Mouse (Mus musculus): ENCODE data around the gene Cygb. TPM values are rescaled to one million over a fixed set of nuclear protein-coding genes. Genes with fewer than 3 reads are reported as not detected.
A peak's percentile ranks its signal among the peaks of the same experiment; 100 is the strongest.

Gene Cygb
- total RNA-seq, 1 experiment from 2014 or later: 0.58 TPM

GRCm38 (mm10) chr11:116659027-116659621 is 5.0 kb upstream of the Cygb start:
- ATAC-seq (ENCODE audit: extremely low read depth, insufficient number of reproducible peaks, low FRiP score, poor library complexity, severe bottlenecking): no peak

- no peak for ATAC-seq (ENCODE audit: extremely low read depth, insufficient number of reproducible peaks, low FRiP score, poor library complexity, severe bottlenecking)
Measured at GRCm38 (mm10) chr11:116658238-116658637, 4.1 kb upstream of the Cygb start.

GRCm38 (mm10) chr11:116657311-116658223 is 3.5 kb upstream of the Cygb start:
- peak; percentile 21; the same call in 1 of the 2 replicates for ATAC-seq (ENCODE audit: extremely low read depth, insufficient number of reproducible peaks, low FRiP score, poor library complexity, severe bottlenecking)

GRCm38 (mm10) chr11:116656348-116657191 is 2.5 kb upstream of the Cygb start:
- ATAC-seq (ENCODE audit: extremely low read depth, insufficient number of reproducible peaks, low FRiP score, poor library complexity, severe bottlenecking): no peak

- ATAC-seq (ENCODE audit: extremely low read depth, insufficient number of reproducible peaks, low FRiP score, poor library complexity, severe bottlenecking): no peak
Measured at GRCm38 (mm10) chr11:116653709-116654221, 348 bp downstream of the Cygb start.

- ATAC-seq (ENCODE audit: extremely low read depth, insufficient number of reproducible peaks, low FRiP score, poor library complexity, severe bottlenecking): no peak
Measured at GRCm38 (mm10) chr11:116653234-116653633, 879 bp downstream of the Cygb start, which contains the start of gene Prcd. Gene Prcd, plus strand, starts transcription at chr11:116653534.

GRCm38 (mm10) chr11:116652330-116653098 is 1.6 kb downstream of the Cygb start:
- no peak for ATAC-seq (ENCODE audit: extremely low read depth, insufficient number of reproducible peaks, low FRiP score, poor library complexity, severe bottlenecking)

GRCm38 (mm10) chr11:116651339-116651738 is 2.8 kb downstream of the Cygb start:
- no peak for ATAC-seq (ENCODE audit: extremely low read depth, insufficient number of reproducible peaks, low FRiP score, poor library complexity, severe bottlenecking)

- ATAC-seq (ENCODE audit: extremely low read depth, insufficient number of reproducible peaks, low FRiP score, poor library complexity, severe bottlenecking): no peak
Measured at GRCm38 (mm10) chr11:116650811-116651210, 3.3 kb downstream of the Cygb start.

GRCm38 (mm10) chr11:116649711-116650337 is 4.3 kb downstream of the Cygb start:
- ATAC-seq (ENCODE audit: extremely low read depth, insufficient number of reproducible peaks, low FRiP score, poor library complexity, severe bottlenecking): no peak

GRCm38 (mm10) chr11:116648976-116649375 is 5.1 kb downstream of the Cygb start:
- ATAC-seq (ENCODE audit: extremely low read depth, insufficient number of reproducible peaks, low FRiP score, poor library complexity, severe bottlenecking): no peak

- ATAC-seq (ENCODE audit: extremely low read depth, insufficient number of reproducible peaks, low FRiP score, poor library complexity, severe bottlenecking): no peak
Measured at GRCm38 (mm10) chr11:116648213-116648921, 5.7 kb downstream of the Cygb start.

- no peak for ATAC-seq (ENCODE audit: extremely low read depth, insufficient number of reproducible peaks, low FRiP score, poor library complexity, severe bottlenecking)
Measured at GRCm38 (mm10) chr11:116647340-116647991, 6.6 kb downstream of the Cygb start.

- ATAC-seq (ENCODE audit: extremely low read depth, insufficient number of reproducible peaks, low FRiP score, poor library complexity, severe bottlenecking): no peak
Measured at GRCm38 (mm10) chr11:116646771-116647170, 7.3 kb downstream of the Cygb start.

- no peak for ATAC-seq (ENCODE audit: extremely low read depth, insufficient number of reproducible peaks, low FRiP score, poor library complexity, severe bottlenecking)
Measured at GRCm38 (mm10) chr11:116646136-116646535, 8.0 kb downstream of the Cygb start.

- ATAC-seq (ENCODE audit: extremely low read depth, insufficient number of reproducible peaks, low FRiP score, poor library complexity, severe bottlenecking): no peak
Measured at GRCm38 (mm10) chr11:116645446-116646110, 8.5 kb downstream of the Cygb start.

All from neutrophil, adult 5-6 weeks (primary cell).